Mouse (Mus musculus): ENCODE data around the gene Sox1.

Sox1 gene

GRCm38 (mm10) chr8:12389801-12390639, 5.1 kb upstream of the Sox1 start:
- no peak for DNase-seq

- no peak for DNase-seq
Observed at GRCm38 (mm10) chr8:12390640-12391365, 4.3 kb upstream of the Sox1 start.

GRCm38 (mm10) chr8:12391366-12392250, 3.5 kb upstream of the Sox1 start:
- DNase-seq = no peak

GRCm38 (mm10) chr8:12392801-12393200, 2.3 kb upstream of the Sox1 start:
- DNase-seq = no peak

- no peak for DNase-seq
Observed at GRCm38 (mm10) chr8:12394385-12395000, 602 bp upstream of the Sox1 start.

- DNase-seq = no peak
Observed at GRCm38 (mm10) chr8:12396501-12397345, 1.6 kb downstream of the Sox1 start.

- no peak for DNase-seq
Observed at GRCm38 (mm10) chr8:12397346-12397925, 2.3 kb downstream of the Sox1 start.

- no peak for DNase-seq
Observed at GRCm38 (mm10) chr8:12398011-12398945, 3.2 kb downstream of the Sox1 start.

GRCm38 (mm10) chr8:12399421-12400205, 4.5 kb downstream of the Sox1 start:
- no peak for DNase-seq

- DNase-seq = no peak
Observed at GRCm38 (mm10) chr8:12400611-12401390, 5.7 kb downstream of the Sox1 start.

GRCm38 (mm10) chr8:12401391-12402270, 6.5 kb downstream of the Sox1 start:
- DNase-seq = no peak

- DNase-seq = no peak
Observed at GRCm38 (mm10) chr8:12402709-12403108, 7.6 kb downstream of the Sox1 start.

- no peak for DNase-seq
Observed at GRCm38 (mm10) chr8:12408020-12408419, 12.9 kb downstream of the Sox1 start.

GRCm38 (mm10) chr8:12409976-12410375, 14.9 kb downstream of the Sox1 start:
- no peak for DNase-seq

- no peak for DNase-seq
Observed at GRCm38 (mm10) chr8:12417056-12417455, 22.0 kb downstream of the Sox1 start.

- no peak for DNase-seq
Observed at GRCm38 (mm10) chr8:12420537-12420936, 25.4 kb downstream of the Sox1 start.

GRCm38 (mm10) chr8:12425906-12426305, 30.8 kb downstream of the Sox1 start:
- DNase-seq = no peak

Measured in B cell, adult 2 months (primary cell).